Mouse (Mus musculus) intestine, embryonic 14.5 days (tissue): ENCODE measurements at regions not wholly inside any gene's neighbourhood (a gene's known extent, or its start where the extent isn't known, plus 50 kb on each side); places are given as distances from the start of the nearest gene placed in this dataset.

Source experiments
- ATAC-seq: fragments of 200-750 bp; cut with Nextera tagmentation; replicated peaks from 2 replicates; pipeline ENCODE4 v1.8.0; 2017; ENCODE audit warnings: low read depth, moderate number of reproducible peaks, moderate TSS enrichment, moderate library complexity; ENCODE audit not compliant: low FRiP score, low TSS enrichment
- DNase-seq: peaks from one replicate; pipeline ENCODE4 v3.0.0-alpha.2; 2018; ENCODE audit warnings: low spot score
- H3K27ac ChIP-seq: fragments of 300-500 bp; sonication (generic); 2 replicates; pipeline ENCODE4 v1.5.1; 2014; ENCODE audit warnings: low read depth, mild to moderate bottlenecking, control low read depth
- H3K27me3 ChIP-seq: fragments of 300-500 bp; sonication (generic); replicated peaks from 2 replicates; pipeline ENCODE4 v1.6.1; 2014; ENCODE audit warnings: low read length, control low read depth; ENCODE audit not compliant: control insufficient read depth, insufficient read depth
- H3K36me3 ChIP-seq: fragments of 300-500 bp; sonication (generic); 2 replicates; pipeline ENCODE4 v1.6.1; 2014; ENCODE audit warnings: low read length, control low read depth; ENCODE audit not compliant: control insufficient read depth, insufficient read depth
- H3K4me1 ChIP-seq: fragments of 300-500 bp; sonication (generic); replicated peaks from 2 replicates; pipeline ENCODE4 v1.6.1; 2014; ENCODE audit warnings: low read length, control low read depth, mixed read lengths; ENCODE audit not compliant: control insufficient read depth, insufficient read depth
- H3K4me2 ChIP-seq: fragments of 300-500 bp; sonication (generic); 2 replicates; pipeline ENCODE4 v1.6.1; 2014; ENCODE audit warnings: low read length
- H3K4me3 ChIP-seq: fragments of 300-500 bp; sonication (generic); 2 replicates; pipeline ENCODE4 v1.5.1; 2014; ENCODE audit warnings: low read depth, low read length, control low read depth, mixed read lengths
- H3K9ac ChIP-seq: fragments of 300-500 bp; sonication (generic); 2 replicates; pipeline ENCODE4 v1.6.1; 2014; ENCODE audit warnings: mild to moderate bottlenecking, low read length
- H3K9me3 ChIP-seq: fragments of 300-500 bp; sonication (generic); 2 replicates; pipeline ENCODE4 v1.6.1; 2016; ENCODE audit warnings: low read length, control low read depth; ENCODE audit not compliant: control insufficient read depth
- WGBS: fragments of 180-500 bp; shearing (Covaris S2); extraction: QIAGEN DNeasy Blood & Tissue Kit; methylation state at CpG from one replicate; pipeline ENCODE4 v1.1.7; 2014; 5-methylcytosine and 5-hydroxymethylcytosine counted together

GRCm38 (mm10) chr4:106200241-106200640, 115.8 kb upstream of the Usp24 start:
- Histone ChIP-seq H3K36me3 (no peaks in the 10 kb centered on the region), H3K27me3 (no peaks in the 10 kb centered on the region), H3K27ac (no peak overlapping the region), H3K9me3 (no peaks in the 10 kb centered on the region), H3K4me2 (no peak overlapping the region), H3K9ac (no peak overlapping the region), H3K4me1 (peaks cover 3% of the 10 kb centered on the region; the same call in 1 of the 2 replicates), H3K4me3 (no peak overlapping the region)
- WGBS = 36% methylated on average over 6 of the region's 6 CpGs
- DNase-seq (peak; percentile 57), ATAC-seq (peak; percentile 71)

GRCm38 (mm10) chr4:106202554-106202953, 113.5 kb upstream of the Usp24 start:
- Histone ChIP-seq H3K9me3 (no peaks in the 10 kb centered on the region), H3K27me3 (no peaks in the 10 kb centered on the region), H3K4me1 (peaks cover 3% of the 10 kb centered on the region; the same call in 1 of the 2 replicates), H3K4me3 (no peak overlapping the region), H3K4me2 (no peak overlapping the region), H3K36me3 (no peaks in the 10 kb centered on the region), H3K9ac (no peak overlapping the region), H3K27ac (no peak overlapping the region)
- DNase-seq = no peak
- no peak for ATAC-seq
- WGBS = 60% methylated on average over 3 of the region's 3 CpGs

- Histone ChIP-seq H3K4me3 (no peak overlapping the region), H3K4me1 (peaks cover 3% of the 10 kb centered on the region; the same call in 1 of the 2 replicates), H3K27ac (no peak overlapping the region), H3K9me3 (no peaks in the 10 kb centered on the region), H3K9ac (no peak overlapping the region), H3K4me2 (no peak overlapping the region), H3K36me3 (no peaks in the 10 kb centered on the region), H3K27me3 (no peaks in the 10 kb centered on the region)
- ATAC-seq (no peak), DNase-seq (no peak)
- 89% methylated on average over 2 of the region's 2 CpGs for WGBS
Measured at GRCm38 (mm10) chr4:106205200-106205599, 110.8 kb upstream of the Usp24 start.

GRCm38 (mm10) chr4:106206023-106206422, 110.0 kb upstream of the Usp24 start:
- H3K36me3 ChIP-seq = no peaks in the 10 kb centered on the region
- H3K4me1 ChIP-seq = no peaks in the 10 kb centered on the region
- no peak overlapping the region for H3K4me3 ChIP-seq
- H3K9ac ChIP-seq = no peak overlapping the region
- H3K4me2 ChIP-seq = no peak overlapping the region
- no peak for ATAC-seq
- WGBS = 65% methylated on average over 2 of the region's 2 CpGs
- H3K9me3 ChIP-seq = no peaks in the 10 kb centered on the region
- no peaks in the 10 kb centered on the region for H3K27me3 ChIP-seq
- DNase-seq = no peak
- H3K27ac ChIP-seq = no peak overlapping the region

- Histone ChIP-seq H3K9ac (no peak overlapping the region), H3K4me2 (no peak overlapping the region), H3K4me3 (no peak overlapping the region), H3K4me1 (no peaks in the 10 kb centered on the region), H3K27me3 (no peaks in the 10 kb centered on the region), H3K9me3 (no peaks in the 10 kb centered on the region), H3K27ac (no peak overlapping the region), H3K36me3 (no peaks in the 10 kb centered on the region)
- DNase-seq = no peak
- ATAC-seq = no peak
- 85% methylated on average over 11 of the region's 11 CpGs for WGBS
Measured at GRCm38 (mm10) chr4:106209465-106209864, 106.5 kb upstream of the Usp24 start.

- Histone ChIP-seq H3K4me3 (no peak overlapping the region), H3K9ac (no peak overlapping the region), H3K27ac (no peak overlapping the region), H3K27me3 (no peaks in the 10 kb centered on the region), H3K4me1 (no peaks in the 10 kb centered on the region), H3K4me2 (no peak overlapping the region), H3K36me3 (no peaks in the 10 kb centered on the region), H3K9me3 (no peaks in the 10 kb centered on the region)
- WGBS = 96% methylated on average over 1 of the region's 1 CpGs
- ATAC-seq (no peak), DNase-seq (no peak)
Measured at GRCm38 (mm10) chr4:106209975-106210374, 106.0 kb upstream of the Usp24 start.

GRCm38 (mm10) chr4:106214170-106214569, 101.8 kb upstream of the Usp24 start:
- H3K4me3 ChIP-seq = no peak overlapping the region
- H3K27ac ChIP-seq = no peak overlapping the region
- H3K9me3 ChIP-seq = no peaks in the 10 kb centered on the region
- ATAC-seq (no peak), DNase-seq (no peak)
- no peaks in the 10 kb centered on the region for H3K36me3 ChIP-seq
- H3K4me2 ChIP-seq = no peak overlapping the region
- H3K4me1 ChIP-seq = no peaks in the 10 kb centered on the region
- no peak overlapping the region for H3K9ac ChIP-seq
- 89% methylated on average over 5 of the region's 5 CpGs for WGBS
- no peaks in the 10 kb centered on the region for H3K27me3 ChIP-seq

- H3K27ac ChIP-seq = no peak overlapping the region
- H3K4me1 ChIP-seq = no peaks in the 10 kb centered on the region
- DNase-seq = no peak
- H3K27me3 ChIP-seq = no peaks in the 10 kb centered on the region
- no peaks in the 10 kb centered on the region for H3K9me3 ChIP-seq
- H3K9ac ChIP-seq = no peak overlapping the region
- 85% methylated on average over 9 of the region's 9 CpGs for WGBS
- H3K36me3 ChIP-seq = no peaks in the 10 kb centered on the region
- H3K4me2 ChIP-seq = no peak overlapping the region
- no peak for ATAC-seq
- H3K4me3 ChIP-seq = no peak overlapping the region
Measured at GRCm38 (mm10) chr4:106220621-106221020, 95.4 kb upstream of the Usp24 start.

GRCm38 (mm10) chr4:106225184-106225862, 90.7 kb upstream of the Usp24 start:
- DNase-seq (peak; percentile 83), ATAC-seq (no peak)
- no peak overlapping the region for H3K4me3 ChIP-seq
- H3K4me2 ChIP-seq = no peak overlapping the region
- H3K4me1 ChIP-seq = no peaks in the 10 kb centered on the region
- no peak overlapping the region for H3K27ac ChIP-seq
- H3K36me3 ChIP-seq = no peaks in the 10 kb centered on the region
- H3K9me3 ChIP-seq = no peaks in the 10 kb centered on the region; the same call in 1 of the 2 replicates
- whole genome bisulfite sequencing = 53% methylated on average over 12 of the region's 12 CpGs
- no peaks in the 10 kb centered on the region for H3K27me3 ChIP-seq
- no peak overlapping the region for H3K9ac ChIP-seq
